Mouse (Mus musculus) kidney, adult 2 months (tissue): Measurements from ENCODE around the gene Prkci. TPM values are rescaled to one million over a fixed set of nuclear protein-coding genes. Genes with fewer than 3 reads are reported as not detected.

ENCODE experiments used
- DNase-seq: peaks from one replicate; pipeline ENCODE4 v3.0.0; 2021
- H3K27ac ChIP-seq: fragments of 200-500 bp; 2 replicates; pipeline ENCODE4 v1.5.1; 2012; ENCODE audit warnings: low read depth, low read length, control low read depth, inconsistent platforms; ENCODE audit not compliant: insufficient read depth
- H3K27me3 ChIP-seq: fragments of 200-500 bp; replicated peaks from 2 replicates; pipeline ENCODE4 v1.6.1; 2012; ENCODE audit warnings: mild to moderate bottlenecking, moderate library complexity, low read length, inconsistent platforms; ENCODE audit not compliant: control insufficient read depth, insufficient read depth
- H3K36me3 ChIP-seq: fragments of 200-500 bp; 2 replicates; pipeline ENCODE4 v1.6.1; 2012; ENCODE audit warnings: mild to moderate bottlenecking, moderate library complexity, low read length, inconsistent platforms; ENCODE audit not compliant: control insufficient read depth, insufficient read depth
- H3K4me1 ChIP-seq: fragments of 200-500 bp; 2 replicates; pipeline ENCODE4 v1.6.1; 2011; ENCODE audit warnings: low read length; ENCODE audit not compliant: control insufficient read depth, insufficient read depth
- H3K4me3 ChIP-seq: fragments of 200-500 bp; 2 replicates; pipeline ENCODE4 v1.5.1; 2011; ENCODE audit warnings: mild to moderate bottlenecking, low read depth, low read length, control low read depth; ENCODE audit not compliant: insufficient read depth
- CTCF ChIP-seq: fragments of 200-500 bp; conservative IDR thresholded peaks from 2 replicates; pipeline ENCODE4 v1.5.1; 2011; ENCODE audit warnings: low read depth, mild to moderate bottlenecking, control low read depth, low read length, moderate library complexity, mixed read lengths; ENCODE audit not compliant: insufficient read depth, insufficient read length
- POLR2A ChIP-seq: fragments of 200-500 bp; IDR thresholded peaks from one replicate; pipeline ENCODE4 v1.6.1; 2011; ENCODE audit warnings: low read depth, low read length, control low read depth
- WGBS: fragments of 180-500 bp; shearing (Covaris S2); methylation state at CpG from one replicate; pipeline ENCODE4 v1.1.7; 2018; 5-methylcytosine and 5-hydroxymethylcytosine counted together
- polyA plus RNA-seq: library from polyadenylated mRNA; depleted of rRNA; stranded (reverse); fragments of >200 nt; gene quantifications from 2 replicates; pipeline ENCODE4 v1.2.3, GENCODE M21; 2012

Gene Prkci
- polyA plus RNA-seq, 1 experiment: 16.4 TPM

DNA sequence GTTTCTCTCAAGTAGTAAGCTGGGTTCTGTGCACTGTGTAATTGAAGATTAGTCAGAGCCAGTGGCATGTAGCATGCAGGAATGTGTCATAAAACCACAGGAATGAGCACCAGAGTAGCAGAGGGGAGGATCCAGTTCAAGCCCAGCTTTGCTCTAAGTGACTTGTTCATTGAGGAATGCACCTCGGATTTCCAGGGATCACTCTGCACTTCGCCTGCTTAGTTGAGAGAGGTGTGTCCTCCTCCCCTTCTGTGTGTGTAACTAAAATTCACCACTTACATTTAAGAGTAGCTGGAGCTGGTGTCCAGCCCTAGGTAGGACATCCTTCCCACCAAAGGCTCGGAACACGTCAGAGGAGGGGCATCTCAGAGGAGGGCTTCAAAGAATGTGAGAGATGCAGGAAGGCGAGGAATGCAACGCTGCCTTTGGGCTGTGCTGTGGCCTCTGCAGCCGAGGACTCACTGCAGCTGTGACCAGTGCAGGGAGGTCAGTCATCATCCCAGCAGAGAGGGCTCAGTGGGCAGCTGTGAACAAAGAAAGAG, 27.4 kb downstream of the Prkci start:
- DNase-seq: peak; percentile 57
- peaks cover 11% of the 10 kb centered on the region; the same call in 1 of the 2 replicates for H3K4me1 ChIP-seq
- 35% methylated on average over 7 of the region's 7 CpGs for WGBS
- no peak overlapping the region for H3K4me3 ChIP-seq
- H3K27ac ChIP-seq: peak overlapping the region; percentile 50; the same call in 1 of the 2 replicates
- TF ChIP-seq POLR2A (no peak), CTCF (no peak)
- H3K27me3 ChIP-seq: no peaks in the 10 kb centered on the region
- no peaks in the 10 kb centered on the region; the same call in 1 of the 2 replicates for H3K36me3 ChIP-seq

DNA sequence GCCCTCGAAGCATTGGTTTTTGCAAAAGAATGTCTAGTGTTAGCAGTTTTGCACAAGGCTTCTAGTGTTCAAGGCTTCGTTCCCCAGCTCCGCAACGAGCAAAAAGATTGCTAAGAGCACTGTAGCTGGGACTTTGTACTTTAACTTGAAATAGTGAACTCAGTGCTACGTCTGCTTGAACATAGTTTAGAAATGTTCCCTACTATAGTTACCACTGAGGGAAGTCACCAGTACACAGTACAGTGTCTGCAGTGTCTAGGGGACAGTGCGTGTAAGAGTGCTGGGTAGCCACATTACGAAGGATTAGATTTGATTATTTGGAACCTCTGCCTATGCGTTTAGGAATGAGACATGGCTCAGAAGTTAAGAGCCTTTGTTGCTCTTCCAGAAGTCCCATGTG, 32.2 kb downstream of the Prkci start:
- H3K27me3 ChIP-seq: no peaks in the 10 kb centered on the region
- TF ChIP-seq CTCF: no peak
- no peak for TF ChIP-seq POLR2A
- no peak overlapping the region for H3K27ac ChIP-seq
- H3K4me1 ChIP-seq: peaks cover 9% of the 10 kb centered on the region; the same call in 1 of the 2 replicates
- peak; percentile 21 for DNase-seq
- no peaks in the 10 kb centered on the region; the same call in 1 of the 2 replicates for H3K36me3 ChIP-seq
- 69% methylated on average over 8 of the region's 8 CpGs for WGBS
- no peak overlapping the region for H3K4me3 ChIP-seq

DNA sequence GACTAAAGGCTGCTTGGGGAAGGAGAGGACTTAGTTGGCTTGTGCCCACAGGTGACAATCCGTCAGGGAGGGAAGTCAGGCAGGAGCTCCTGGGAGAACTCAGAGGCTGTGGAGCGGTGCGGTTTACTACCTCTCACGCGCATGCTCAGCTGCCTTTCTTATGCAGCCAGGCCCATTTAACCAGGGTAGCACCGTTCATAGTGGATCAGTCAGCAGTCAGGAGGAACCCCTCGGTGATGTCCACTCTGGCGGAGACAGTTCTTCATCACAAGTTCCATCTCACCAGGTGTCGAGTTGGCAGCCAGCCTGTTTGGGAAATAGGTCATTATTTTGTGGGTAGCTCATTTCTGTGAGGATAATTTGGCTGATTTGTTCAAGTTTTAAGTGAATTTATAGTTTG, 36.1 kb downstream of the Prkci start:
- H3K4me3 ChIP-seq: no peak overlapping the region
- TF ChIP-seq POLR2A (no peak), CTCF (no peak)
- WGBS: 86% methylated on average over 9 of the region's 9 CpGs
- H3K36me3 ChIP-seq: no peaks in the 10 kb centered on the region; the same call in 1 of the 2 replicates
- no peak overlapping the region for H3K27ac ChIP-seq
- peaks cover 4% of the 10 kb centered on the region; the same call in 1 of the 2 replicates for H3K4me1 ChIP-seq
- H3K27me3 ChIP-seq: no peaks in the 10 kb centered on the region; the same call in 1 of the 2 replicates
- DNase-seq: no peak

DNA sequence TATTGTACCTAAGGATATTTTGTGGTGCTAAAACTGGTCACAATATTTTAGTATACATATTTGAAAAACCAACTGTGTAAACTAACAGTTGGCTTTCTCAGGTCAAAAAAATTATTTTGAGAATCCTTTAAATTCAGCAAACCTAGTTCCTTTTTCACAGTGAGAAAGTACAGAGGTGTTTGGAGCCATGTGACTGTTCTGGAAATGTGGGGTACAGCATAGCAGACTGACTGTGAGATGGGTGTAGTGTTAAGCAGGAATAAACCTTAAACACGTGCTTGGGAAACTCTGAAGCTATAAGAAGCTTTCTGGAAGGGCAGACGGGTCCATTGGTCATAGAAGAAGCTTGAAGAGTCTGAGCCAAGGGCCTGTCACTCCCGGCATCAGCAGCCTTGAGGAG, 38.1 kb downstream of the Prkci start:
- no peaks in the 10 kb centered on the region; the same call in 1 of the 2 replicates for H3K27me3 ChIP-seq
- H3K36me3 ChIP-seq: no peaks in the 10 kb centered on the region
- TF ChIP-seq POLR2A (no peak), CTCF (no peak)
- no peak overlapping the region for H3K4me3 ChIP-seq
- 78% methylated on average over 3 of the region's 3 CpGs for WGBS
- H3K4me1 ChIP-seq: no peaks in the 10 kb centered on the region; the same call in 1 of the 2 replicates
- no peak for DNase-seq
- H3K27ac ChIP-seq: no peak overlapping the region

DNA sequence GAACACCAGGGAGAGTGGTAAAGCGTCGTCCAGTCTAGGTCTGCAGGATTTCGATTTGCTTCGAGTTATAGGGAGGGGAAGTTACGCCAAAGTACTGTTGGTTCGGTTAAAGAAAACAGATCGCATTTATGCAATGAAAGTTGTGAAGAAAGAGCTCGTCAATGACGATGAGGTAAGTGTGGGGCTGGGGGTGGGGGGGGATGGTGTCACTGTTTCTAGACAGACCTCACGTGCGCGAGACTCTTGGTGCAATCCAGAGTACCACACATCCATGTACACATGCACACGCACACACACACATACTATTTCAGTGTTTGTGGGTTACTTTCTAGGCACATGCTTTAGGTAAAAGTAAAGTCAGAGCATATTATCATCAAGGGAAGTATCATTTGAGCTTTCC, 42.3 kb downstream of the Prkci start:
- whole genome bisulfite sequencing: 94% methylated on average over 13 of the region's 13 CpGs
- peaks cover 3% of the 10 kb centered on the region; the same call in 1 of the 2 replicates for H3K36me3 ChIP-seq
- no peak overlapping the region for H3K4me3 ChIP-seq
- TF ChIP-seq CTCF (no peak), POLR2A (no peak)
- no peak for DNase-seq
- no peaks in the 10 kb centered on the region for H3K4me1 ChIP-seq
- H3K27me3 ChIP-seq: no peaks in the 10 kb centered on the region; the same call in 1 of the 2 replicates
- no peak overlapping the region for H3K27ac ChIP-seq

- no peak overlapping the region for H3K27ac ChIP-seq
- WGBS: 74% methylated on average over 10 of the region's 10 CpGs
- DNase-seq: no peak
- no peaks in the 10 kb centered on the region; the same call in 1 of the 2 replicates for H3K27me3 ChIP-seq
- no peaks in the 10 kb centered on the region for H3K4me1 ChIP-seq
- no peak for TF ChIP-seq CTCF
- no peak for TF ChIP-seq POLR2A
- peaks cover 3% of the 10 kb centered on the region for H3K36me3 ChIP-seq
- H3K4me3 ChIP-seq: no peak overlapping the region
These were observed 43.1 kb downstream of the Prkci start for GRCm38 (mm10) chr3:31038689-31039088.

- H3K27me3 ChIP-seq: no peaks in the 10 kb centered on the region
- TF ChIP-seq CTCF (no peak), POLR2A (no peak)
- H3K36me3 ChIP-seq: peaks cover 3% of the 10 kb centered on the region
- H3K4me1 ChIP-seq: peaks cover 4% of the 10 kb centered on the region; the same call in 1 of the 2 replicates
- 97% methylated on average over 2 of the region's 2 CpGs for WGBS
- H3K27ac ChIP-seq: no peak overlapping the region
- H3K4me3 ChIP-seq: no peak overlapping the region
- no peak for DNase-seq
These were observed 47.4 kb downstream of the Prkci start for GRCm38 (mm10) chr3:31042992-31043391.

- no peaks in the 10 kb centered on the region; the same call in none of the 2 replicates for H3K36me3 ChIP-seq
- DNase-seq: no peak
- H3K27me3 ChIP-seq: no peaks in the 10 kb centered on the region
- H3K27ac ChIP-seq: no peak overlapping the region
- 69% methylated on average over 3 of the region's 3 CpGs for WGBS
- TF ChIP-seq CTCF (0 out of 2 replicates have a peak, but pooled peaks have one; percentile 8), POLR2A (no peak)
- H3K4me1 ChIP-seq: peaks cover 4% of the 10 kb centered on the region; the same call in 1 of the 2 replicates
- H3K4me3 ChIP-seq: no peak overlapping the region
These were observed 51.7 kb downstream of the Prkci start for GRCm38 (mm10) chr3:31047263-31047662.
